Mouse (Mus musculus) limb, embryonic 15.5 days (tissue): Measurements from ENCODE around the gene Mapk8ip2. TPM values are rescaled to one million over a fixed set of nuclear protein-coding genes. Genes with fewer than 3 reads are reported as not detected.

Experiments
- polyA plus RNA-seq: library from polyadenylated mRNA; unstranded; fragments of >200 nt; fragmentation: Nextera tagmentation; extraction: Ambion mirVana; gene quantifications from 2 replicates; pipeline ENCODE4 v1.2.1, GENCODE M21; 2015

The Mapk8ip2 gene
- polyA plus RNA-seq, 1 experiment from 2014 or later: 0.82 TPM

Other genes with a start within 250 kb of the Mapk8ip2 start
- 24.5 and 25.0 TPM in 2 replicates for gene Ppp6r2, start 242.4 kb upstream of the Mapk8ip2 start, polyA plus RNA-seq
- gene Sbf1, start 138.6 kb upstream of the Mapk8ip2 start, polyA plus RNA-seq: 50.9 and 55.3 TPM in 2 replicates
- 1.6 and 1.9 TPM in 2 replicates for gene Adm2, start 131.2 kb upstream of the Mapk8ip2 start, polyA plus RNA-seq
- not detected in 2 replicates for gene Miox, start 119.5 kb upstream of the Mapk8ip2 start, polyA plus RNA-seq
- gene Lmf2, start 98.3 kb upstream of the Mapk8ip2 start, polyA plus RNA-seq: 67.8 and 77.2 TPM in 2 replicates
- gene Ncaph2, start 98.2 kb upstream of the Mapk8ip2 start, polyA plus RNA-seq: 151 and 161 TPM in 2 replicates
- 5.5 and 5.6 TPM in 2 replicates for gene Sco2, start 80.1 kb upstream of the Mapk8ip2 start, polyA plus RNA-seq
- gene Tymp, start 76.9 kb upstream of the Mapk8ip2 start, polyA plus RNA-seq: 1.0 and 1.6 TPM in 2 replicates
- gene Odf3b, start 74.6 kb upstream of the Mapk8ip2 start, polyA plus RNA-seq: 0.42 and 0.56 TPM in 2 replicates
- not detected in 2 replicates for gene Klhdc7b, start 69.0 kb upstream of the Mapk8ip2 start, polyA plus RNA-seq
- not detected in 2 replicates for gene Syce3, start 43.4 kb upstream of the Mapk8ip2 start, polyA plus RNA-seq
- gene Cpt1b, start 28.1 kb upstream of the Mapk8ip2 start, polyA plus RNA-seq: 0.91 and 6.1 TPM in 2 replicates
- 2.1 and 3.5 TPM in 2 replicates for gene C730034F03Rik, start 24.3 kb upstream of the Mapk8ip2 start, polyA plus RNA-seq
- gene Gm44502, start 24.2 kb upstream of the Mapk8ip2 start, polyA plus RNA-seq: 0.16 TPM in 1 of 2 replicates, not detected in the other
- gene Chkb, start 24.0 kb upstream of the Mapk8ip2 start, polyA plus RNA-seq: 53.0 and 55.5 TPM in 2 replicates
- gene Arsa, start 23.5 kb downstream of the Mapk8ip2 start, polyA plus RNA-seq: 27.6 and 31.7 TPM in 2 replicates
- gene Shank3, start 45.7 kb downstream of the Mapk8ip2 start, polyA plus RNA-seq: 1.2 and 1.7 TPM in 2 replicates
- gene Acr, start 114.4 kb downstream of the Mapk8ip2 start, polyA plus RNA-seq: 0.22 TPM in 1 of 2 replicates, not detected in the other
- gene Rabl2, start 138.0 kb downstream of the Mapk8ip2 start, polyA plus RNA-seq: 38.0 and 38.4 TPM in 2 replicates